Mouse (Mus musculus) stomach, postnatal 0 days (tissue): ENCODE measurements at regions not wholly inside any gene's neighbourhood (a gene's known extent, or its start where the extent isn't known, plus 50 kb on each side); places are given as distances from the start of the nearest gene placed in this dataset.

Experiments
- CTCF ChIP-seq: IDR thresholded peaks from 2 replicates; pipeline ENCODE4 v1.5.1; 2016; ENCODE audit warnings: antibody characterized with exemption, low read depth, mild to moderate bottlenecking, moderate library complexity
- EP300 ChIP-seq: optimal IDR thresholded peaks from 2 replicates; pipeline ENCODE3; 2016; ENCODE audit warnings: antibody characterized with exemption

GRCm38 (mm10) chr1:164714905-164715304 lies 81.5 kb upstream of the Dpt start:
- no peak for TF ChIP-seq CTCF
- no peak for TF ChIP-seq EP300
